Mouse (Mus musculus) intestine, postnatal 0 days (tissue): ENCODE results near the gene Gm10130. TPM values are rescaled to one million over a fixed set of nuclear protein-coding genes. Genes with fewer than 3 reads are reported as not detected.

Experiments
- polyA plus RNA-seq: library from polyadenylated mRNA; unstranded; fragments of >200 nt; fragmentation: Nextera tagmentation; extraction: Ambion mirVana; gene quantifications from 2 replicates; pipeline ENCODE4 v1.2.1, GENCODE M21; 2015

Gene Gm10130
- polyA plus RNA-seq, 1 experiment from 2014 or later = 1.0 TPM

Other genes starting within 250 kb of the Gm10130 start
- 4.7 and 5.5 TPM in 2 replicates for gene Zfp120, start 187.0 kb upstream of the Gm10130 start, polyA plus RNA-seq
- not detected in 2 replicates for gene Gm10770, start 144.0 kb upstream of the Gm10130 start, polyA plus RNA-seq
- gene Gm14139, start 141.9 kb upstream of the Gm10130 start, polyA plus RNA-seq = not detected in 2 replicates
- gene Zfp937, start 105.6 kb upstream of the Gm10130 start, polyA plus RNA-seq = 1.4 and 1.7 TPM in 2 replicates
- 1.2 and 1.3 TPM in 2 replicates for gene Gm21994, start 68.1 kb upstream of the Gm10130 start, polyA plus RNA-seq
- not detected in 2 replicates for gene Gm14124, start 66.2 kb upstream of the Gm10130 start, polyA plus RNA-seq
- 1.5 and 1.6 TPM in 2 replicates for gene 3300002I08Rik, start 39.1 kb downstream of the Gm10130 start, polyA plus RNA-seq
- 1.2 and 1.4 TPM in 2 replicates for gene Zfp442, start 127.8 kb downstream of the Gm10130 start, polyA plus RNA-seq
- not detected in 2 replicates for gene Zfp345, start 161.4 kb downstream of the Gm10130 start, polyA plus RNA-seq
- 0.16 TPM in 1 of 2 replicates, not detected in the other for gene Cst7, start 246.7 kb downstream of the Gm10130 start, polyA plus RNA-seq